Mouse (Mus musculus) ES-Bruce4 (cell line): ENCODE measurements at regions not wholly inside any gene's neighbourhood (a gene's known extent, or its start where the extent isn't known, plus 50 kb on each side); places are given as distances from the start of the nearest gene placed in this dataset.

Experiments
- H3K27ac ChIP-seq: 2 replicates; pipeline ENCODE4 v1.5.1; 2012; ENCODE audit warnings: low read length, inconsistent platforms; ENCODE audit not compliant: insufficient read depth
- H3K27me3 ChIP-seq: 2 replicates; pipeline ENCODE4 v1.6.1; 2012; ENCODE audit warnings: mild to moderate bottlenecking, low read length, inconsistent platforms; ENCODE audit not compliant: control insufficient read depth, poor library complexity, insufficient read depth, severe bottlenecking
- H3K36me3 ChIP-seq: 2 replicates; pipeline ENCODE4 v1.6.1; 2012; ENCODE audit warnings: inconsistent platforms, mild to moderate bottlenecking, low read length, moderate library complexity; ENCODE audit not compliant: control insufficient read depth, poor library complexity, insufficient read depth, severe bottlenecking
- H3K4me1 ChIP-seq: one replicate; pipeline ENCODE4 v1.8.1; 2011; ENCODE audit warnings: low read length; ENCODE audit not compliant: control insufficient read depth, insufficient read depth
- H3K4me3 ChIP-seq: 2 replicates; pipeline ENCODE4 v1.5.1; 2011; ENCODE audit warnings: low read depth, mild to moderate bottlenecking, low read length
- H3K9ac ChIP-seq: 2 replicates; pipeline ENCODE4 v1.6.1; 2012; ENCODE audit warnings: low read depth, mild to moderate bottlenecking, inconsistent platforms; ENCODE audit not compliant: poor library complexity, severe bottlenecking
- H3K9me3 ChIP-seq: replicated peaks from 2 replicates; pipeline ENCODE4 v1.6.1; 2012; ENCODE audit warnings: mild to moderate bottlenecking, low read length, inconsistent platforms; ENCODE audit not compliant: control insufficient read depth, poor library complexity, insufficient read depth, severe bottlenecking
- CTCF ChIP-seq: IDR thresholded peaks from one replicate; pipeline ENCODE4 v1.8.1; 2011; ENCODE audit warnings: low read depth, low read length
- EP300 ChIP-seq: IDR thresholded peaks from 2 replicates; pipeline ENCODE4 v1.6.1; 2011; ENCODE audit warnings: low read depth, low read length; ENCODE audit not compliant: insufficient read depth
- POLR2A ChIP-seq: IDR thresholded peaks from one replicate; pipeline ENCODE4 v1.8.1; 2011; ENCODE audit warnings: low read length; ENCODE audit not compliant: insufficient read depth

DNA sequence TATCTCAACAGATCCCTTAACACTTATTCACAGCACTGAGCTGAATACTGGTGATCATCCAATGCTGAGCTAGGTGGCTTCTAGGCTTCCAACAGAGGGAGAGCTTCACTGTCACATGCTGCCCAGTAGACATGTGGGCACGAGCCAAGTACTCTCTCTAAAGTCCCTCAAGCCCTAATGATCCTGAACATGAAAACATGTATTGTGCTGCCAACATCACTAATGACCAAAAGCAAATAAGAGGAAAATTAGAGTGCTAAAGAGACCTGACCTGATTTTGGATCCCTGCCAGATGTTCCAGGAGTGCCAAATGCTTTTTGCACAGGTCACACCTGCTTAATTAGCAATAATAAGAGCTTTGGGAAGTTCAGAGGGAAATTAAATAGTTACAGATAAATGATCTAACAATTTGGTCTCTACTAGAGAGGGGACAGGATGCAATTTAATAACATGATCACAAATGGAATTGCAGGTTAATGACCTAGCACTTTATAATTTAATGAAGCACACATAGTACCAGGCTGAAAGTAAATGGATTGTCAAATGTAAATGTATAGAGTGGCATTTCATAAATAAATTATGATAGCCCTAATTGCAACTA, 215.6 kb upstream of the Ins1 start:
- Histone ChIP-seq H3K36me3 (no peaks in the 10 kb centered on the region), H3K9me3 (no peaks in the 10 kb centered on the region), H3K4me3 (no peak overlapping the region), H3K27ac (no peak overlapping the region), H3K4me1 (no peaks in the 10 kb centered on the region), H3K9ac (no peak overlapping the region), H3K27me3 (no peaks in the 10 kb centered on the region; the same call in 1 of the 2 replicates)
- TF ChIP-seq CTCF (no peak), POLR2A (no peak), EP300 (no peak)

DNA sequence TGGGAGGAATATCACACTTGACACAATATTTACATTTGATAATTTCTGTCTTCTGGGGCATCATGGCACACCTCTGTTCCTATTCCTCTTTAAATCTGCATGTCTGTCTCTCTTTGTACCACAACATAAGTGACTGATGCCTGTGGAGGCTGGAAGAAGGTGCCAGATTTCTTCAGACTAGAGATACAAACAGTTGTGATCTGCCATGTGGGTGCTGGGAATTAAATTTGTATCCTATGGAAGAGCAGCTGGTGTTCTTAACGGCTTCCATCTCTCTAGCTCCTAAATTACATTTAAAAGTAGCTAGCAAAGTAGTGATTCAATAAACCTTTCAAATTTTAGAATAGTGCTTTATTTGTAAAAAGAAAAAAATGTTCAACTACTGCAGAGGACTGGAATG, 195.3 kb upstream of the Ins1 start:
- Histone ChIP-seq H3K4me1 (no peaks in the 10 kb centered on the region), H3K27ac (no peak overlapping the region)

DNA sequence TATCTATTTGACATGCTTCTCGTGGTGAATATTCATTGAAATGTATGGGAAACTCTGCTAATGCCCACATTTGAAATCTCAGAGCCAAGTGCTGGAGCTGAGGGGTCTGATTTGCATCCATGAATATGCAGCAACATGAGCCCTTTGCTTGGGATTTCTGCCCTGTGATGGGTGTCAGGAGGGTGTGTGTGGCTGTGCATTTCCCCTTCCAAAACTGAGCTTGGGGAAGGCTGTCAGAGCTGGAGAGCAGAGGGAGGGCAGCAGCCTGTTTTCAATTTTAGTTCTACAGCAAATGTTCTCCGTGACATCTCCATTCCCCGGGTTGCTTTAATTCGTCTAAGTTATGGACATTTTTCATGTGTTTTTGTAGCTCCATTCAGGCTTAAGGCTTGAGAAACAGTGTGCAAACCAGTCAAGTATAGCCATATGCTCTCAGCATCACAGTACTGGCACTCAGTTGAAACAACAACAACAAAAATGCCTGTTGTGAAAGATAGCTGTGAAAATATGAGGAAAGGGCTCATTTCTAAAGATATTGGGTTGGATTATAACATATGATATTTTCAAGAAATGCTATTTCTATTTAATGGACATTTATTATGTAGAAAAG, 194.1 kb upstream of the Ins1 start:
- H3K9ac ChIP-seq = no peak overlapping the region
- H3K36me3 ChIP-seq = no peaks in the 10 kb centered on the region
- no peak overlapping the region for H3K4me3 ChIP-seq
- H3K27ac ChIP-seq = no peak overlapping the region
- no peaks in the 10 kb centered on the region for H3K9me3 ChIP-seq
- TF ChIP-seq CTCF (no peak), EP300 (no peak), POLR2A (no peak)
- H3K4me1 ChIP-seq = no peaks in the 10 kb centered on the region
- no peaks in the 10 kb centered on the region for H3K27me3 ChIP-seq

More for the DNA sequence above, 195.3 kb upstream of the Ins1 start:
- Histone ChIP-seq H3K9me3 (no peaks in the 10 kb centered on the region), H3K36me3 (no peaks in the 10 kb centered on the region), H3K27me3 (no peaks in the 10 kb centered on the region), H3K9ac (no peak overlapping the region), H3K4me3 (no peak overlapping the region)
- TF ChIP-seq POLR2A = no peak
- no peak for TF ChIP-seq EP300
- TF ChIP-seq CTCF = no peak

DNA sequence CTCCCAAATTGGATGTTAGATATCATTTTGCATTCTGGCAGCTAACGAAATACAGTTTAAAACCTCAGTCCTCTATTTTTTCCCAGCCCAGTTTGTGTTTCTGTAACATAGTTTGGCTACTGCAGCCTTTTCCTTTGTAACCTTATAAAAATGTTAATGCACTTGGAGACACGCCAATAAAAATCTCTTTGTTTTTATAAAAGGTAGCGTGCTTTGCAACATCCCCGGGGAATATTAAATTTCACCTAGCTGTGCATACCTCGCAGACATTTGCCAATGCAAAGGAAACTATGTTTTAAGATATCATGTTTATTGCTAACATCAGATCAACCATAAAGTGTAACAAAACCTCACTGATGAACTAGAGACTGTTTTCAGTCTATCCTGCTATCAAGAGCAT, 192.9 kb upstream of the Ins1 start:
- Histone ChIP-seq H3K9ac (no peak overlapping the region), H3K4me1 (no peaks in the 10 kb centered on the region), H3K4me3 (no peak overlapping the region), H3K27ac (no peak overlapping the region), H3K27me3 (no peaks in the 10 kb centered on the region), H3K36me3 (no peaks in the 10 kb centered on the region), H3K9me3 (no peaks in the 10 kb centered on the region)
- TF ChIP-seq POLR2A (no peak), EP300 (no peak), CTCF (no peak)

DNA sequence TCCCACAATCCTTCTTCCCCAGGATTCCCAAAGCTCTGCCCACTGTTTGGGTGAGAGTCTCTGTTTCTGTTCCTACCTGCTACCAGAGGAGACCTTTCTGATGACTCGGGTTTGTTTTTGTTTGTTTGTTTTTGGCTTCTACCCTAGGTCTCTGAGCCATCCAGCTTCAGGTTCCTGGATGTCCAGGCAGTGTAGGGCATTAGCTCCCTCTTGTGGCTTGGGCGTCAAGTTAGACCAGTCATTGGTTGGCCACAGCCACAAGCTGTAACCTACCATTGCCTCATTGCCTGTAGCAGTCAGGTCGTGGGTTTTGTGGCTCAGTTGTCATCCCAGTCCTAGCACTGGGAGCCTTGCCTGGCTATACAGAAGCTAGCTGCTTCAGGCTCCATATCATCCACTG, 185.1 kb upstream of the Ins1 start:
- Histone ChIP-seq H3K4me1 (no peaks in the 10 kb centered on the region), H3K4me3 (no peak overlapping the region), H3K9ac (no peak overlapping the region), H3K9me3 (no peaks in the 10 kb centered on the region), H3K27me3 (no peaks in the 10 kb centered on the region), H3K36me3 (no peaks in the 10 kb centered on the region), H3K27ac (no peak overlapping the region)
- TF ChIP-seq EP300 (no peak), CTCF (peak; percentile 58)

DNA sequence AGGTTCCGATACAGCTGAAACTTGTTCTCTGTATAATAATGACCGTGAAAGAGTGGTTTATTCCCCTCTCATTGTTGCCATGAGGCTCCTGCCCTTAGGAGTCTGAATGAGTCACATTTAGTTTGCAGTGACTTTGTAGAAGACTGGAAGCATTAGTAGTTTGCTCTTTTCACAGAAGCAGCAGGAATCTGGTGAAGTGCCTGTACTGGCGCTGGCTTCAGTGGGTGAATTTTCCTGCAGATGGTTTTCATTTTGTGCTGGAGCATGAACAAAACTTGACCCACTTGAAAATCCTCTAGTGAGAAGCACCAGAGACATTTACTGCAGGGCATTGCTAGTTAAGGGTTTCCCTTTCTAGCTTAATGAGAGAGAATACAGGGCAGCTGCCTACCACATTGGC, 151.7 kb upstream of the Ins1 start:
- Histone ChIP-seq H3K27ac (no peak overlapping the region), H3K27me3 (no peaks in the 10 kb centered on the region), H3K9ac (no peak overlapping the region), H3K4me3 (no peak overlapping the region), H3K36me3 (no peaks in the 10 kb centered on the region), H3K9me3 (peaks cover 5% of the 10 kb centered on the region; the same call in 1 of the 2 replicates), H3K4me1 (no peaks in the 10 kb centered on the region)
- TF ChIP-seq EP300 (no peak), CTCF (no peak), POLR2A (no peak)
